Mouse (Mus musculus) E14TG2a.4 (cell line): ENCODE results near the gene Rfwd3.

Experiments
- CTCF ChIP-seq: conservative IDR thresholded peaks from 2 replicates; pipeline ENCODE4 v1.5.1; 2014; ENCODE audit warnings: low read length
- NANOG ChIP-seq: IDR thresholded peaks from 2 replicates; pipeline ENCODE4 v1.6.1; 2014; ENCODE audit warnings: borderline replicate concordance, low read length, mixed read lengths
- POU5F1 ChIP-seq: IDR thresholded peaks from 2 replicates; pipeline ENCODE4 v1.6.1; 2014; ENCODE audit warnings: low read length, borderline replicate concordance

DNA sequence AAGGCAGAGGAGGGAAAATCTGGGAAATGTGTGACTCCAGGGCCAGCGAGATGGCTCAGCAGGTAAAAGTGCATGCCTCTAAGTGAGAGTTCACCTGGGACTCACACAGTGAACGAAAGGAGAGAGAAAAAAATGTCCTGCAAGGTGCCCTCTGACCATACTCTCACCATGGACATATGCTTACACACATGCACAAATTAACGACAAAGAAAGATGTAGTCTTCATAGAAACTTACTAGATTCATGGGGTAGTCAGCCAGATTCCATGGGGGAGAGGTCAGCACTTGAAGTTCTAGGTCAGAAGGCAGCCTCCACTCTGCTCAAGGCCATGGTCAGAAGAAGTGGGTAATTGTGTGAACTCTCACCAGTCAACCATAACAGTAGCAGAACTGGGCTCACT, 40.2 kb upstream of the Rfwd3 start:
- no peak for TF ChIP-seq CTCF
- no peak for TF ChIP-seq POU5F1
- no peak for TF ChIP-seq NANOG
